Mouse (Mus musculus) erythroblast, embryonic 14.5 days (primary cell): ENCODE measurements at regions not wholly inside any gene's neighbourhood (a gene's known extent, or its start where the extent isn't known, plus 50 kb on each side); places are given as distances from the start of the nearest gene placed in this dataset.

Experiments
- GATA1 ChIP-seq: IDR thresholded peaks from 2 replicates; pipeline ENCODE4 v1.6.1; 2012; ENCODE audit warnings: low read length, inconsistent platforms, mixed read lengths
- TAL1 ChIP-seq: IDR thresholded peaks from 3 replicates; pipeline ENCODE4 v1.6.1; 2012; ENCODE audit warnings: low read length, inconsistent platforms, mixed read lengths

- no peak for TF ChIP-seq GATA1
- no peak for TF ChIP-seq TAL1
Measured at GRCm38 (mm10) chr16:24121633-24122032, 133.0 kb upstream of the Bcl6 start.
